Mouse (Mus musculus) E14TG2a.4 (cell line): ENCODE measurements at regions not wholly inside any gene's neighbourhood (a gene's known extent, or its start where the extent isn't known, plus 50 kb on each side); places are given as distances from the start of the nearest gene placed in this dataset.
"Not testable (repeated sequence)": the region's sequence is repeated elsewhere in the genome, so short reads cannot be mapped to it uniquely, and the experiment has no call there.

ENCODE experiments used
- H3K27me3 ChIP-seq: 2 replicates; pipeline ENCODE4 v1.6.1; 2014; ENCODE audit warnings: low read length, control low read depth; ENCODE audit not compliant: insufficient read depth
- H3K36me3 ChIP-seq: 2 replicates; pipeline ENCODE4 v1.6.1; 2014; ENCODE audit warnings: low read length, control low read depth; ENCODE audit not compliant: insufficient read depth
- H3K4me1 ChIP-seq: replicated peaks from 2 replicates; pipeline ENCODE4 v1.6.1; 2014; ENCODE audit warnings: low read depth, low read length, control low read depth
- H3K4me3 ChIP-seq: replicated peaks from 2 replicates; pipeline ENCODE4 v1.5.1; 2014; ENCODE audit warnings: mild to moderate bottlenecking, low read length
- H3K9me3 ChIP-seq: 2 replicates; pipeline ENCODE4 v1.6.1; 2014; ENCODE audit warnings: low read length, control low read depth
- CTCF ChIP-seq: conservative IDR thresholded peaks from 2 replicates; pipeline ENCODE4 v1.5.1; 2014; ENCODE audit warnings: low read length
- NANOG ChIP-seq: IDR thresholded peaks from 2 replicates; pipeline ENCODE4 v1.6.1; 2014; ENCODE audit warnings: borderline replicate concordance, low read length, mixed read lengths
- POU5F1 ChIP-seq: IDR thresholded peaks from 2 replicates; pipeline ENCODE4 v1.6.1; 2014; ENCODE audit warnings: low read length, borderline replicate concordance

GRCm38 (mm10) chr4:110073836-110074235, 96.0 kb downstream of the Dmrta2 start:
- peaks cover 2% of the 10 kb centered on the region; the same call in 1 of the 2 replicates for H3K27me3 ChIP-seq

GRCm38 (mm10) chr4:110083371-110083770, 105.5 kb downstream of the Dmrta2 start:
- TF ChIP-seq CTCF (no peak), NANOG (no peak), POU5F1 (no peak)
- no peaks in the 10 kb centered on the region for H3K9me3 ChIP-seq
- H3K27me3 ChIP-seq, result peaks cover 2% of the 10 kb centered on the region; the same call in 1 of the 2 replicates
- H3K4me1 ChIP-seq, result no peaks in the 10 kb centered on the region
- H3K4me3 ChIP-seq, result no peak overlapping the region
- no peaks in the 10 kb centered on the region for H3K36me3 ChIP-seq

More at GRCm38 (mm10) chr4:110073836-110074235, 96.0 kb downstream of the Dmrta2 start:
- TF ChIP-seq CTCF (no peak), NANOG (no peak), POU5F1 (no peak)
- H3K36me3 ChIP-seq, result no peaks in the 10 kb centered on the region
- no peak overlapping the region for H3K4me3 ChIP-seq
- H3K4me1 ChIP-seq, result no peaks in the 10 kb centered on the region
- no peaks in the 10 kb centered on the region for H3K9me3 ChIP-seq

- no peaks in the 10 kb centered on the region for H3K9me3 ChIP-seq
- no peaks in the 10 kb centered on the region for H3K4me1 ChIP-seq
- TF ChIP-seq POU5F1 (no peak), CTCF (no peak), NANOG (no peak)
- H3K4me3 ChIP-seq, result no peak overlapping the region
- H3K36me3 ChIP-seq, result no peaks in the 10 kb centered on the region
- peaks cover 2% of the 10 kb centered on the region; the same call in 1 of the 2 replicates for H3K27me3 ChIP-seq
Observed at GRCm38 (mm10) chr4:110087570-110088247, 109.9 kb downstream of the Dmrta2 start.

GRCm38 (mm10) chr4:110093040-110093820, 115.4 kb downstream of the Dmrta2 start:
- Histone ChIP-seq H3K4me1 (no peaks in the 10 kb centered on the region), H3K36me3 (no peaks in the 10 kb centered on the region), H3K9me3 (no peaks in the 10 kb centered on the region), H3K4me3 (no peak overlapping the region), H3K27me3 (no peaks in the 10 kb centered on the region)
- no peak for TF ChIP-seq NANOG
- no peak for TF ChIP-seq CTCF
- TF ChIP-seq POU5F1, result no peak

DNA sequence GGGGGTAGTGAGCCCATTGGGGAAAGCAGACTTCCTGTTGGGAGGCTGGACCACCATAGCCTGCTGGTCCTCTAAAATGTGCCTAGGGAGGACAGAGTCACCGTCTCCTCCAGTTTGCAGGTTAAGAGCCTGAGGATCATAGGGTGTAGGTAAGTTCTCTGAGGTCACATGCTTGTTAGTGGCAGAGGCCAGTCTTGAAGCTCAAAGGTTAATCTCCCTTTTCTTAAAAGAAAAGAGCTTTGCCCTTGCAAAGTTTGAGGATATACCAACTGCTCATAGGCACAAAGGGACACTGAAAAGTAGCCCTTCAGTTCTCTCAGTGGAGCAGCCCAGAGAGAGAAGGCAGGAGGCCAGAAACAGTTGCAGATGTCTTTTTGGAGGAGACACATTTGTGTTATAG, 116.7 kb downstream of the Dmrta2 start:
- no peak overlapping the region for H3K4me3 ChIP-seq
- no peaks in the 10 kb centered on the region for H3K9me3 ChIP-seq
- H3K4me1 ChIP-seq, result no peaks in the 10 kb centered on the region
- H3K36me3 ChIP-seq, result no peaks in the 10 kb centered on the region
- TF ChIP-seq CTCF (no peak), NANOG (no peak), POU5F1 (no peak)
- no peaks in the 10 kb centered on the region for H3K27me3 ChIP-seq

DNA sequence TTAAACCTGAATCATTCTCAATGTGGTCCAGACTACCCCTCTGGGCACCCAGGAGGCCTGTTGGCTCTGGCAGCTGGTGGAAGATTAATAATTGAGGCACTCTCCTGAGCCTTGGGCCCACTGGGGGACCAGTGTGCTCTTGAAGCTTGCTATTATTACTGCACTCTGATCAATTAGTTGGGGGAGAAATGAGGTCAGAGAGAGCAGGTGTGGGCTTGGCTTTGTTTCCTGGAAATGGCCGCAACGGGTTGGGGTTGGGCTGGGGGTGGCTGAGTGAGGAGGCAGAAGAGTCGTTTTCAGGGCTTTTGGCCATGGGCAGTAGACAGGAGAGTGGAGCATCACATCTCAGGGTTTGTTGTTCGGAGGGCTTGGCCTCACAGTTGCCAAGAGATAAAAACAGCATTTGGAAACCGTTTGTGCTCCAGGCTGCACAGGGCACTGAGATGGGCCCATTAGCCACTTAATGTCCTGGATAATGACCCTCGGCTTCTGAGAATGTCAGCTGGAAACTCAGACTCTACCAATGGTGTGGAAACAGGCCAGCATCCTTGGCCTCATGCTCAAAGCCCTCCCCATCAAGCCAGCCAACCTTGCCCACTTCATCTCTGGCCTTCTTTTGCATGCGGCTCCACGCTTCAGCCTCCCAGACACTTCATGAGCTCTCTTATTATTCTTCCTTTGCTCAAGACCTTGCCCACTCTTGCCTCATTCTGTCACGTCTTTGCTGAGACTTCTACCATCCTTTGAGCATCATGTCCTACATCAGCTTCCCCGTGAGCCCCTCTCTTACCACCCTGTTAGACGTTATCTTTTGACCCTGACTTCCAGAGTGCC, 118.1 kb downstream of the Dmrta2 start:
- Histone ChIP-seq H3K4me3 (no peak overlapping the region), H3K36me3 (no peaks in the 10 kb centered on the region), H3K4me1 (no peaks in the 10 kb centered on the region), H3K27me3 (no peaks in the 10 kb centered on the region), H3K9me3 (no peaks in the 10 kb centered on the region)
- TF ChIP-seq NANOG (no peak), CTCF (no peak), POU5F1 (no peak)

DNA sequence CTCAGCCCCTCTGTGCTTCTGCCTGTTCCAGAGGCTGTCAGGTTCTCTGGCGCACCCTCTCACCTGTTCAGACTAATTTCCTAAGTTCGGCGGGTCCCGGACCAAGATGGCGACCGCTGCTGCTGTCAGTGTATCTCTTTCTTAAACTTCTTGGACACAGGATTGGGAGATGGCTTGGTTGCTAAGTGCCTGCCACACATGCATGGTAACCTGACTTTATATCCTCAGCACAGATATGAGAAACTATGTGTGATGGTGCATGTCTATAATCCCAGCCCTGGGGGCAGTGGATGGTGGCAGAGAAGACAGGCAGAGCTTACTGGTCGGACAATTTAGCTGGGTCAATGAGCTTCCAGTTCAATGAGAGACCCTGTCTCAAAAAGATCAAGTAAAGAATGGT, 126.3 kb downstream of the Dmrta2 start:
- Histone ChIP-seq H3K4me3 (peak overlapping the region; percentile 49; the same call in 1 of the 2 replicates), H3K9me3 (peaks cover 11% of the 10 kb centered on the region)
- H3K4me1 ChIP-seq, H3K36me3 ChIP-seq, H3K27me3 ChIP-seq: not testable (repeated sequence)

DNA sequence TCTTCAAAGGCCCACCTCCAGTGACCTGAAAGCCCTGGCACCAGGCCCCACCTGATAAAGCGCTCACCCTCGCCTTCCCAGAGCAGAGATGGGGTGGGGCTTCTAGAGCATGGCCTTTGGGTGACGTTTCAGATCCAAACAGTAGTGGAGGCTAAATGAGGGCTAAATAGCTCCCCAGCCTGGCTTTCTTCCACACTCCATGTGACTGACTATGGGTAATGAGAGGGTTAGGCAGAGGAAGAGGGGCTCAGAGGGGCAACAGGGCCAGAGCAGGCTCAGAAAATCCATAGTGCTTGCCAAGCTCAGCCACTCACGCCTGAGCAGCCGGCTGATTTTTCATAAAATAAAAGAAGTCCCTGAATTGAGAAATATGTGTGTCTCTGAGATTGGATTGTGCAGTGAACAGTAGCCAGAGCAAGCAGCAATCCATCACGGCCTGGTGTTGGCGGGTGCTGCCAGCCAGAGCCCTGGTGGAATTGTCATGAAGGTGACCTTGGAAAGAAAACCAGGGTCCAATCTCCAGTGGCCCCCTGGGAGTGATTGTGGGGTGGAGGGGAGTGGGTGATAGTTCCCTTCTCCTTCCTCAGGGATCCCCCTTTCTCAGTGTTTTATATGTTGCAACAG, 128.9 kb downstream of the Dmrta2 start:
- Histone ChIP-seq H3K4me1 (no peaks in the 10 kb centered on the region), H3K9me3 (peaks cover 15% of the 10 kb centered on the region), H3K4me3 (no peak overlapping the region), H3K36me3 (no peaks in the 10 kb centered on the region), H3K27me3 (no peaks in the 10 kb centered on the region)
- TF ChIP-seq CTCF (no peak), POU5F1 (no peak), NANOG (no peak)
